In genomic region chr3:131109066-131109685, GRCm38 (mm10) we compare ENCODE assay signal across 7 mouse cellular contexts. TPM values are rescaled to one million over a fixed set of nuclear protein-coding genes. Genes with fewer than 3 reads are reported as not detected.
DNase-seq lines count a peak whose midpoint lies in the region; ATAC-seq lines count a peak whose summit lies in the region.

No protein-coding gene starts in this region.

- peaks cover 94% of the 10 kb centered on the region for H3K27me3 ChIP-seq in megakaryocyte, embryonic 14.5 days (replicated peaks)
- peaks cover 53% of the 10 kb centered on the region for H3K27me3 ChIP-seq in forebrain, embryonic 10.5 days (ENCODE audit: poor library complexity, severe bottlenecking)
- peaks cover 16% of the 10 kb centered on the region for H3K27me3 ChIP-seq in hindbrain, embryonic 16.5 days (replicated peaks; ENCODE audit: control insufficient read depth, insufficient read depth, low read length)
- H3K27me3 ChIP-seq in neural tube, embryonic 14.5 days (ENCODE audit: control insufficient read depth, insufficient read depth, low read length), result peaks cover 34% of the 10 kb centered on the region

- under 1% methylated on average over 15 of the region's 15 CpGs for WGBS in forebrain, embryonic 10.5 days
- under 1% methylated on average over 15 of the region's 15 CpGs for WGBS in hindbrain, embryonic 16.5 days
- WGBS in neural tube, embryonic 14.5 days, result under 1% methylated on average over 15 of the region's 15 CpGs

- H3K9me3 ChIP-seq in megakaryocyte, embryonic 14.5 days, result no peaks in the 10 kb centered on the region
- H3K9me3 ChIP-seq in forebrain, embryonic 10.5 days, result no peaks in the 10 kb centered on the region
- H3K9me3 ChIP-seq in hindbrain, embryonic 16.5 days (ENCODE audit: control insufficient read depth, low read length), result no peaks in the 10 kb centered on the region
- no peaks in the 10 kb centered on the region for H3K9me3 ChIP-seq in neural tube, embryonic 14.5 days (ENCODE audit: control insufficient read depth, low read length)

- peak overlapping the region; percentile 98 for H3K27ac ChIP-seq in forebrain, embryonic 10.5 days
- no peak overlapping the region for H3K27ac ChIP-seq in hindbrain, embryonic 16.5 days (ENCODE audit: low read depth, low read length)
- no peak overlapping the region for H3K27ac ChIP-seq in neural tube, embryonic 14.5 days (ENCODE audit: low read depth, low read length)

- ATAC-seq in megakaryocyte, adult 5-6 weeks (ENCODE audit: poor library complexity, severe bottlenecking), result no peak
- ATAC-seq in hindbrain, embryonic 16.5 days, result no peak
- no peak for ATAC-seq in neural tube, embryonic 14.5 days (ENCODE audit: low read depth)

- H3K4me3 ChIP-seq in megakaryocyte, embryonic 14.5 days (replicated peaks), result peak overlapping the region; percentile 62
- H3K4me3 ChIP-seq in forebrain, embryonic 10.5 days, result peak overlapping the region; percentile 92
- peak overlapping the region; percentile 51; the same call in 1 of the 2 replicates for H3K4me3 ChIP-seq in hindbrain, embryonic 16.5 days (ENCODE audit: low read length)
- H3K4me3 ChIP-seq in neural tube, embryonic 14.5 days (ENCODE audit: low read depth, low read length), result peak overlapping the region; percentile 11; the same call in 1 of the 2 replicates

- DNase-seq in forebrain, embryonic 10.5 days (ENCODE audit: extremely low spot score, low spot score), result no peak
- DNase-seq in cerebellum, adult 8-10 months, result no peak
- no peak for DNase-seq in gastrocnemius, postnatal 4 days (ENCODE audit: low spot score in 2 of 2)

- no peak overlapping the region for H3K9ac ChIP-seq in hindbrain, embryonic 16.5 days (ENCODE audit: low read depth, low read length)
- no peak overlapping the region for H3K9ac ChIP-seq in neural tube, embryonic 14.5 days (replicated peaks; ENCODE audit: low read depth, low read length)

- H3K4me1 ChIP-seq in megakaryocyte, embryonic 14.5 days, result peaks cover 53% of the 10 kb centered on the region
- peaks cover 90% of the 10 kb centered on the region for H3K4me1 ChIP-seq in forebrain, embryonic 10.5 days
- peaks cover 35% of the 10 kb centered on the region for H3K4me1 ChIP-seq in hindbrain, embryonic 16.5 days (ENCODE audit: control insufficient read depth, insufficient read depth, low read depth, low read length)
- H3K4me1 ChIP-seq in neural tube, embryonic 14.5 days (ENCODE audit: control insufficient read depth, insufficient read depth, low read length), result peaks cover 28% of the 10 kb centered on the region; the same call in 1 of the 2 replicates

- no peaks in the 10 kb centered on the region for H3K36me3 ChIP-seq in megakaryocyte, embryonic 14.5 days (replicated peaks; ENCODE audit: low read length)
- H3K36me3 ChIP-seq in forebrain, embryonic 10.5 days (replicated peaks), result peaks cover 3% of the 10 kb centered on the region
- no peaks in the 10 kb centered on the region for H3K36me3 ChIP-seq in hindbrain, embryonic 16.5 days (ENCODE audit: control insufficient read depth, insufficient read depth, low read length)
- H3K36me3 ChIP-seq in neural tube, embryonic 14.5 days (ENCODE audit: control insufficient read depth, insufficient read depth, low read length), result no peaks in the 10 kb centered on the region

- H3K4me2 ChIP-seq in hindbrain, embryonic 16.5 days (ENCODE audit: low read length), result peak overlapping the region; percentile 80
- H3K4me2 ChIP-seq in neural tube, embryonic 14.5 days (ENCODE audit: low read depth, low read length), result peak overlapping the region; percentile 57; the same call in 1 of the 2 replicates

RNA-seq across cellular contexts. Expression of gene Lef1, which starts 1.1 kb away (rescaled TPM):
- 0.87 TPM in 1 of 2 replicates, not detected in the other for polyA plus RNA-seq in megakaryocyte, embryonic 14.5 days (2012; ENCODE audit: insufficient read depth, low replicate concordance)
- 1.5 and 1.6 TPM in 2 replicates for total RNA-seq in megakaryocyte, adult 5-6 weeks (2015)
- 0.66 and 1.1 TPM in 2 replicates for total RNA-seq in megakaryocyte, adult 5-6 weeks (2017)
- 48.3 and 50.7 TPM in 2 replicates for polyA plus RNA-seq in forebrain, embryonic 10.5 days (2016; fragmentation: Nextera tagmentation; extraction: Ambion mirVana)
- 8.0 and 13.0 TPM in 2 replicates for polyA plus RNA-seq in hindbrain, embryonic 16.5 days (2015; fragmentation: Nextera tagmentation; extraction: Ambion mirVana)
- 3.7 and 9.1 TPM in 2 replicates for polyA plus RNA-seq in neural tube, embryonic 14.5 days (2014; fragmentation: Nextera tagmentation; extraction: Ambion mirVana)
- total RNA-seq in gastrocnemius, postnatal 4 days (2021), result 1 to 10 TPM; 1.1 to 2.0 TPM

Comparison
In these comparisons a context has a peak if more than half of its experiments do, and no peak if none do; other contexts are left out.
1. H3K4me3 ChIP-seq: peak in every context shown above with its lines; median percentile 92 in forebrain, embryonic 10.5 days; 62 in megakaryocyte, embryonic 14.5 days; 51 in hindbrain, embryonic 16.5 days; 11 in neural tube, embryonic 14.5 days.